Mouse (Mus musculus) G1E (cell line): Measurements from ENCODE around the gene Sema3b. TPM values are rescaled to one million over a fixed set of nuclear protein-coding genes. Genes with fewer than 3 reads are reported as not detected.
A peak's percentile ranks its signal among the peaks of the same experiment; 100 is the strongest.

Experiments used
- ATAC-seq: 2 replicates; pipeline ENCODE4 v1.8.0; 2016; ENCODE audit warnings: mild to moderate bottlenecking; ENCODE audit not compliant: insufficient number of reproducible peaks, poor library complexity, low FRiP score, severe bottlenecking; ENCODE audit errors: extremely low read depth
- DNase-seq: peaks from one replicate; pipeline ENCODE4 v3.0.0; 2012; ENCODE audit warnings: low spot score
- H3K27me3 ChIP-seq: 2 replicates; pipeline ENCODE4 v1.6.1; 2012; ENCODE audit warnings: mild to moderate bottlenecking, low read length, inconsistent platforms; ENCODE audit not compliant: insufficient read depth
- H3K36me3 ChIP-seq: replicated peaks from 2 replicates; pipeline ENCODE3; 2012; ENCODE audit warnings: mild to moderate bottlenecking, inconsistent platforms
- H3K4me1 ChIP-seq: 2 replicates; pipeline ENCODE4 v1.6.1; 2012; ENCODE audit warnings: low read depth, low read length, inconsistent platforms, mixed read lengths; ENCODE audit not compliant: insufficient read depth
- H3K4me3 ChIP-seq: 2 replicates; pipeline ENCODE4 v1.5.1; 2012; ENCODE audit warnings: low read depth, mild to moderate bottlenecking, inconsistent platforms, low read length, moderate library complexity, mixed read lengths
- H3K9me3 ChIP-seq: replicated peaks from 2 replicates; pipeline ENCODE4 v1.6.1; 2012; ENCODE audit warnings: inconsistent platforms
- CTCF ChIP-seq: IDR thresholded peaks from 2 replicates; pipeline ENCODE4 v1.5.1; 2012; ENCODE audit warnings: low read depth, low read length, inconsistent platforms, mixed read lengths
- GATA1 ChIP-seq: IDR thresholded peaks from 2 replicates; pipeline ENCODE4 v1.6.1; 2012; ENCODE audit warnings: borderline replicate concordance, low read length, inconsistent platforms, mixed read lengths
- GATA2 ChIP-seq: IDR thresholded peaks from 2 replicates; pipeline ENCODE4 v1.6.1; 2012; ENCODE audit warnings: low read depth, low read length, inconsistent platforms, borderline replicate concordance
- POLR2AphosphoS5 ChIP-seq: IDR thresholded peaks from 2 replicates; pipeline ENCODE4 v1.6.1; 2012; ENCODE audit warnings: low read depth, low read length, inconsistent platforms; ENCODE audit not compliant: insufficient replicate concordance
- TAL1 ChIP-seq: conservative IDR thresholded peaks from 2 replicates; pipeline ENCODE4 v1.6.1; 2012; ENCODE audit warnings: low read depth, low read length, inconsistent platforms, mixed read lengths
- polyA plus RNA-seq: library from polyadenylated mRNA; stranded (reverse); fragments of >175 nt; gene quantifications from 2 replicates; pipeline ENCODE4 v1.2.3, GENCODE M21; 2012
- total RNA-seq, 2 experiments: library from RNA; stranded (forward) in 1 of 2; stranded (reverse) in 1 of 2; fragments of 200-1000 nt in 1 of 2; fragments of >200 nt in 1 of 2; fragmentation: Nextera tagmentation in 1 of 2; gene quantifications; 2 replicates each; pipeline ENCODE4 v1.2.3; 2014 to 2017

Gene Sema3b
- total and polyA plus RNA-seq, 3 experiments = 0.27 TPM; not detected in 2

GRCm38 (mm10) chr9:107571534-107572326 lies 37.3 kb downstream of the Sema3b start:
- peak overlapping the region; percentile 79; the same call in 1 of the 2 replicates for H3K4me3 ChIP-seq
- no peaks in the 10 kb centered on the region for H3K27me3 ChIP-seq
- H3K4me1 ChIP-seq = peaks cover 83% of the 10 kb centered on the region
- TF ChIP-seq TAL1 (no peak), CTCF (no peak), GATA1 (no peak), POLR2AphosphoS5 (no peak), GATA2 (no peak)
- no peak for DNase-seq
- no peak for ATAC-seq
- H3K9me3 ChIP-seq = no peaks in the 10 kb centered on the region
- peaks cover 43% of the 10 kb centered on the region for H3K36me3 ChIP-seq

- peaks cover 52% of the 10 kb centered on the region for H3K36me3 ChIP-seq
Measured at GRCm38 (mm10) chr9:107570845-107571244, 38.2 kb downstream of the Sema3b start.

GRCm38 (mm10) chr9:107570016-107570415 lies 39.0 kb downstream of the Sema3b start:
- DNase-seq (no peak), ATAC-seq (no peak)
- TF ChIP-seq POLR2AphosphoS5 = no peak
- Histone ChIP-seq H3K4me3 (peak overlapping the region; percentile 79), H3K36me3 (peaks cover 58% of the 10 kb centered on the region), H3K27me3 (no peaks in the 10 kb centered on the region), H3K9me3 (no peaks in the 10 kb centered on the region), H3K4me1 (peaks cover 83% of the 10 kb centered on the region)

More at GRCm38 (mm10) chr9:107570845-107571244, 38.2 kb downstream of the Sema3b start:
- Histone ChIP-seq H3K4me1 (peaks cover 82% of the 10 kb centered on the region), H3K9me3 (no peaks in the 10 kb centered on the region), H3K4me3 (peak overlapping the region; percentile 79; the same call in 1 of the 2 replicates), H3K27me3 (no peaks in the 10 kb centered on the region)
- DNase-seq = no peak
- TF ChIP-seq POLR2AphosphoS5 (no peak), GATA1 (no peak), CTCF (no peak), TAL1 (peak; percentile 47)
- no peak for ATAC-seq

- Histone ChIP-seq H3K9me3 (no peaks in the 10 kb centered on the region), H3K27me3 (no peaks in the 10 kb centered on the region), H3K4me1 (peaks cover 87% of the 10 kb centered on the region), H3K36me3 (peaks cover 65% of the 10 kb centered on the region), H3K4me3 (peak overlapping the region; percentile 79)
- no peak for TF ChIP-seq GATA1
- TF ChIP-seq GATA2 = no peak
- TF ChIP-seq TAL1 = no peak
- TF ChIP-seq POLR2AphosphoS5 = no peak
- no peak for TF ChIP-seq CTCF
- ATAC-seq (no peak), DNase-seq (no peak)
Measured at GRCm38 (mm10) chr9:107569270-107569669, 39.8 kb downstream of the Sema3b start.

GRCm38 (mm10) chr9:107568331-107569261 lies 40.4 kb downstream of the Sema3b start:
- DNase-seq = peak; percentile 69
- Histone ChIP-seq H3K36me3 (peaks cover 69% of the 10 kb centered on the region), H3K27me3 (no peaks in the 10 kb centered on the region), H3K4me1 (peaks cover 94% of the 10 kb centered on the region), H3K9me3 (no peaks in the 10 kb centered on the region), H3K4me3 (peak overlapping the region; percentile 79)
- TF ChIP-seq GATA2 (no peak), POLR2AphosphoS5 (no peak), CTCF (no peak), GATA1 (no peak), TAL1 (no peak)
- ATAC-seq = peak; percentile 55; the same call in 1 of the 2 replicates

GRCm38 (mm10) chr9:107567702-107568319 lies 41.2 kb downstream of the Sema3b start, which contains the start of gene Hyal2:
Hyal2 (plus strand) TSS chr9:107567945.
- TF ChIP-seq CTCF (no peak), GATA1 (no peak), TAL1 (no peak), POLR2AphosphoS5 (no peak), GATA2 (no peak)
- H3K9me3 ChIP-seq = no peaks in the 10 kb centered on the region
- no peaks in the 10 kb centered on the region for H3K27me3 ChIP-seq
- peak within 1 kb of the TSS; percentile 79 for H3K4me3 ChIP-seq
- ATAC-seq (no peak), DNase-seq (no peak)
- H3K36me3 ChIP-seq = peaks cover 66% of the 10 kb centered on the region
- H3K4me1 ChIP-seq = peaks cover 89% of the 10 kb centered on the region
